Mouse (Mus musculus) megakaryocyte, embryonic 14.5 days (primary cell): ENCODE measurements at regions not wholly inside any gene's neighbourhood (a gene's known extent, or its start where the extent isn't known, plus 50 kb on each side); places are given as distances from the start of the nearest gene placed in this dataset.

Experiments used
- FLI1 ChIP-seq: IDR thresholded peaks from 2 replicates; pipeline ENCODE4 v1.6.1; 2012; ENCODE audit warnings: low read length, inconsistent platforms, mixed read lengths
- GATA1 ChIP-seq: IDR thresholded peaks from 3 replicates; pipeline ENCODE4 v1.6.1; 2012; ENCODE audit warnings: mixed read lengths, low read length, inconsistent platforms, borderline replicate concordance

GRCm38 (mm10) chr10:20891426-20891825 is 60.9 kb upstream of the Ahi1 start:
- TF ChIP-seq FLI1 (no peak), GATA1 (no peak)
